Mouse (Mus musculus) frontal cortex, postnatal 36 days (tissue): ENCODE measurements at regions not wholly inside any gene's neighbourhood (a gene's known extent, or its start where the extent isn't known, plus 50 kb on each side); places are given as distances from the start of the nearest gene placed in this dataset.
A peak's percentile ranks its signal among the peaks of the same experiment; 100 is the strongest.
"Not testable (repeated sequence)": the region's sequence is repeated elsewhere in the genome, so short reads cannot be mapped to it uniquely, and the experiment has no call there.

Experiments
- DNase-seq, 2 experiments: peaks; one replicate each; pipeline ENCODE4 v3.0.0; 2022; ENCODE audit warnings: low spot score in 2 of 2

- no peak for DNase-seq
Observed at GRCm38 (mm10) chr17:85881636-85882170, 193.6 kb upstream of the Six2 start.

- DNase-seq, result no peak
Observed at GRCm38 (mm10) chr17:85881046-85881445, 193.0 kb upstream of the Six2 start.

GRCm38 (mm10) chr17:85877426-85877825, 189.4 kb upstream of the Six2 start:
- no peak for DNase-seq

DNA sequence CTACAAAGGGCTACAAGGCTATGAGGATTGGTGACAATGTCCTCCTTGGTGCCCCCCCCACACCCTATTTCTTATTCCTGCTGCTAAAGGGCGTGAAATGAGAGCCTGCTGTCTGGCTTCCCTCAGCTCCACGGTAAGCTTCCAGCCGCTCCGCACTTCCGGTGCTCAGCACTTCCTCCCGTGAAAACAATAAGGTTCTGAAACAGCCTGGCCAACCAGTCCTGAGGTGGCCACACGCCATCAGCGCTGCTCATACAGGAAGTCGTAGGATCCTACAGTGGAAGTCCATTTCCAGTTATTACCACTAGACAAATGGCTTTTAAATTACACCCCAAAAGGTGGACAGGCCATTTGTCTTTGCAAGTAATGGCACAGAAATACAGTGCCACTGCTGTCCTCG, 188.8 kb upstream of the Six2 start:
- DNase-seq, result no peak

GRCm38 (mm10) chr17:85873853-85874586, 185.9 kb upstream of the Six2 start:
- DNase-seq, result no peak

DNA sequence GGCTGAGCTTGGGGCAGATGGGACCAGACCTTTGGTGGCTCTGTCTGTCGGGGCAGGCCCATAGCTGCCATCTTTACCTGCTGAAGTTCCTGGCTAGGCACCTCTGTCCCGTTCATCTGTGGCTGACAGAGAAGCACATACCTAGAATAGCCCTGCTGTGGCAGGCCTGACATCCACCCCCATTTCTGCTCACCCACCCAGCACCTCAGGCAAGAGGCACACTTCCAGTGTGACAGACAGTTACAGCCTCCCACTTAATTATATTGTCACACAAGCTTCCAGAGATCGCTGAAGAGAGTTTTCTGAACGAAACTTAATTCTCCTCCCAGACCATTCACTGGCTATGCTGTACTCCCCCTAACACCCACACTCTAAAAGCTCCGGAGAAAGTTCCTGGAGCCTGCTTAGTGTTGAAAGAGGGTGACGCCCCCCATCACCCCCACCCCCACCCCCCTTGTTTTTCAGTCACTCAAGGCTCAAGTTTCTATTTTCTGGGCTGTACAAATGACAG, 184.9 kb upstream of the Six2 start:
- no peak for DNase-seq

GRCm38 (mm10) chr17:85870406-85870805, 182.3 kb upstream of the Six2 start:
- no peak for DNase-seq

- no peak for DNase-seq
Observed at GRCm38 (mm10) chr17:85869179-85869578, 181.1 kb upstream of the Six2 start.

GRCm38 (mm10) chr17:85867945-85868616, 180.0 kb upstream of the Six2 start:
- no peak for DNase-seq

GRCm38 (mm10) chr17:85866581-85866980, 178.5 kb upstream of the Six2 start:
- no peak for DNase-seq

DNA sequence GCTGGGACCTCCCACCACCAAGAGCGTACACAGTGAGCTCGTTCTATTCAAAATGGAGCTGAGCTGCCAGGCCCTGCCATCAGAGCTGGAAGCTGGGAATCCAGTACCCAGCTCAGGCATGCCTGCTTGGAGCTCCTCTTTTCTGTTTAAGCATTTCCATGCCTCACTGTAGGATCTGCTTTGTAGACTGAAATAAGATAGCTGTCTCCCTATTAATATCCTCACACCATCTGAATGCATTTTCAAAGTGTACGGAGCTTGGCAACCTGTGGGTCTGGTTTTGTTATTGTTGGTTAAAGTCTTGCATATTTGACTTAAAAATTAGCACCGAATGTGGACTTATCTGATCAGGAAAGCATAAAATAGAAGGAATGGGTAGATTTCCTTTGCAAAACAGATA, 177.9 kb upstream of the Six2 start:
- DNase-seq, result no peak

DNA sequence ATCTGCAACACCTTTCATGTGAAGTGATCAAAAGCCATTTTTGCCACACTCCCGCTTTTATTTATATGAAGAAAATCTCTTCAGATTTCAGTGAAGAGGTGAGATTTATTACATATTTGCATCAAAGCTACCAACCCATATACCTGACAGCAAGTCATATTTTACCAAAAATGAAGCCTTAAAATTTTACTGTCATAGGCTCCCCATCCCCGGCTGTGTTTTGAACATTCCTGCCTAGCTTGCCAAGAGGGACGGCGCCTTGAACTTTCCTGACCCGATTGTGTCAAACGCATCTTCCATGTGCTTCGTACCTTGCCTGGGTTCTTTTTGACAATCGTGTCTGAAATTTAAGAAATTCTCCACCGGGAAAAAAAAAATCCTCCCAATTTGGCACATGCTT, 173.3 kb upstream of the Six2 start:
- no peak for DNase-seq

- DNase-seq, result no peak
Observed at GRCm38 (mm10) chr17:85860797-85861196, 172.7 kb upstream of the Six2 start.

GRCm38 (mm10) chr17:85859926-85860707, 172.0 kb upstream of the Six2 start:
- DNase-seq, result no peak

- no peak for DNase-seq
Observed at GRCm38 (mm10) chr17:85858516-85858915, 170.4 kb upstream of the Six2 start.

- DNase-seq, result peak; percentile 18 to 47
Observed at GRCm38 (mm10) chr17:85857705-85858472, 169.8 kb upstream of the Six2 start.

GRCm38 (mm10) chr17:85856894-85857293, 168.8 kb upstream of the Six2 start:
- not testable (repeated sequence) for DNase-seq

GRCm38 (mm10) chr17:85853156-85853555, 165.1 kb upstream of the Six2 start:
- no peak for DNase-seq

DNA sequence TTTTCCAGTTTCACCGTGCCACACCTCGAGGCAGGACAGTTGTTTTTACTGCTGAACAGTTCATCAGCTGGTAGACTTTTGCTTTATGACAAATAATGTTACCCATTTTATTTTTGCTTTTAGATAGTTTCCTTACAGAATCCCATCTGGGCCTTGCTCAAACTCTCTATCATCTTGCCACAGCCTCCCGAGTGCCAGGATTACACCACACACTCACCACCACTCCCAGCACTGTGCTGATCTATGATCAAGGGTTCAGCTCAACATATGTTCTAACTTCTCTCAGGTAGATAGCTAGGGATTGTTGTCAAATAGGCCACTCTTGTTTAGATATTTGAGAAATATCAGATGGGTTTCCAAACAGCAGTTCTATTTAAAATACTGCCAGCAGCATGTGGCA, 160.5 kb upstream of the Six2 start:
- no peak for DNase-seq

DNA sequence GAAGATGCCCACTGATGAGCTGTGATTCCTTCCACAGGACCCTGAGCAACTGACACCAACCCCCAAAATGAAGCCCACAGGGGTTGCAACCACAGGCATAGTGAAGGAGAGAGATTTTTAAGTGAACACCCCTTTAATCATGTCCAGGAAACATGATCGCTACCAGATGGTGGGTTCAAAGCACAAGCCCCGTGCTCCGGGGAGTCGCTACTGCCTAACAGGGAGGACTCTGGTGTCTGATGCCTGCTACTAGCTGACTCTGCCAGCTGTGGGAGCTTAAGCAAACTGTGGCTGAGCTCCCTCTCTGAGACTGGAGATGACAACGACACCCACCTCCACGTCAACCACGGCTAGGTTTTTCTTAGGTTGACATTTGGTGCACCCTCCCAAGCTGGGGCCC, 159.7 kb upstream of the Six2 start:
- DNase-seq, result no peak

GRCm38 (mm10) chr17:85845059-85845458, 157.0 kb upstream of the Six2 start:
- no peak for DNase-seq
